Mouse (Mus musculus) urinary bladder, postnatal 4 days (tissue): ENCODE data around the gene Pde8a.

ENCODE experiments used
- DNase-seq, 2 experiments: peaks; one replicate each; pipeline ENCODE4 v3.0.0; 2021 to 2022; ENCODE audit warnings: low spot score in 2 of 2

The Pde8a gene

DNA sequence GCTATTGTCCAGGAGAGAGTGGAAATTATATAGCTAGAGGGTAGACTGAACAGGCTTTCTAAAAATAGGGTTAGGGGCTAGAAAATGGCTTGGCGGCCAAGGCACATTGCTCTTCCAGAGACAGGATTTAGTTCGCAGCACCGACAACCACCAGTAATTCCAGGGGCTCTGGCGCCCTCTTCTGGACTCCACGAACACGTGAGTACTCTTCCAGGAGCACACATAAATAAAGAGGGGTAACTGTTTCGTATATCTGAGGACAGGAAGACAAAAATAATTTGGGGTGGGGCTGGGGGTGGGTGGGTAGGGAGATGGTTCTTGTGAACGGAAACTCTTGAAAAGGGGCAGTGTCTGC lies 123.0 kb downstream of the Pde8a start:
- no peak for DNase-seq

DNA sequence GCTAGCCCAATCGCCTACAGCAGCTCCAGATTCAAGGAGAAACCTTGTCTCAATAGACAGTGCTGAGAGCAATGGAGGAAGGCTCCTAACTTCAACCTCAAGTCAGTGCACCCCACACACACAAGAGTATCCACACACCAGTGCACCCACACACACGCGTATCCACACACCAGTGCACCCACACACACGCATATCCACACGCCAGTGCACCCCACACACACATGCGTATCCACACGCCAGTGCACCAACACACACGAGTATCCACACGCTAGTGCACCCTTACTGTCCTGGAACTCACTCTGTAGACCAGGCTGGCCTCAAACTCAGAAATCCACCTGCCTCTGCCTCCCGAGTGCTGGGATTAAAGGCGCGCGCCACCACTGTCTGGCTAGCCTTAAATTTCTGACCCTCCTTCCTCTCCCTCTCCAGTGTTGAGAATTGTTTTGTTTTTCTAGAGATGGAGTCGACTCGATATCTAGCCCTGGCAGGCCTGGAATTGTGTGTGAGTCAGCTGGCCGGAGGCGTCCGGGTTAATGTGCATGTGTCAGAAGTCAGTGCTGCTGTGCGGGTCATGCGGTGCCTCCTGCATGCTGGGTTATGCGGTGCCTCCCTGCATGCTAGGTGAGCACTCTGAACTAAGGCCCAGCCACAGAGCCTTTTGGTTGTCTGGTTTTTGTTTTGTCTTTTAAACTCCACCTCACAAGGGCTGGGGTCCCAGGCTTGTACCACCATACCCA lies 124.6 kb downstream of the Pde8a start:
- no peak for DNase-seq

DNA sequence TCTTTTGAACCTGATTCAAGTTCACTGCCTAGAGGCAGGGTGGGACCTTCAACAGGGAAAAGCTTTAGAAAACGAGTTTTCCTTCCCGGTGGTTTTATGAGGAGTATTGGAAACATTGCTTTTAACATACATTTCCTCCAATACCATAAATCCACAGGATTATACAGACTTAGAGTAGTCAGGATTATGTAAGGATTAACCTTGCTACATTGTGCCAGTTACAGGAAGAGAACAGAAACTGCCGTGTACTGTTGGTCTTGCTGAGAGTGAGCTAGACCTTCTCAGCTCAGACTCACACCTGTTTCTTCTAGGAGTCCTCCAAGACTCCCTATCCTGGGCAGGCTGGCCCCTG lies 125.1 kb downstream of the Pde8a start:
- no peak for DNase-seq

DNA sequence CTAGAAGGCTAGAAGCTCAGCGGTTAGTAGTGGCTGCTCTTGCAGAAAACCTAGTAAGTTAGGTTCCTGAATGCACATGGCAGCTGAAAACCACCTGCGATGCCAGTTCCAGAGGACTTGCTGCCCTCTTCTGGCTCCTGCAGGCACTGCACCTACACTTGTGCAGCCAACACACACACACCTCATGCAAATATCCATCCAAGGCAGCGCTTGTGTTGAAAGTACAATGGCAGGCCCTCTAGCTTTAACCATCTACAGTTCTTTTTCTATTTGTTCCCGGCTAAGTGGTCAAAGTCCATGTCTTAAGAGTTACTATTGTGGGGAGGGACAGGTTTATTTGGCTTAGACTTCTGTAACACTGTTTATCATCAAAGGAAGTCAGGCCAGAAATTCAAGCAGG lies 126.4 kb downstream of the Pde8a start:
- no peak for DNase-seq

DNA sequence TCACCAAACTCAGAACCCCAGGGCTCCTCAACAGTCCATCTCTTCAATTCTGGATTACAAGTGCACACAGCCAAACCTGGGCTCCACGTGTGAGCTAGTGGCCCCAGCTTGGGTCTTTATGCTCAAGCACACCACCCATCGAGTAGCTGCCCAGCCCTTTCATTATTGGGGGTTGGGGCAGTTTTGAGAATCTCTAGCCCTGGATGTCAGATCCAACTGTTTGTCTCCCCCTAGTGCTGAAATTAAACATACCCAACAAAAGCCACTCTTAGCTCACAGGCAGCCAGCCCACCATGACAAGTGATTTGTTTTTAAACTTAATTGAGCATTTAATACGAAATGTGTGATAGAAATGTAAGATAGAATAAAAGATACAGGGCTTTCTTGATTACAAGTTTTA lies 128.2 kb downstream of the Pde8a start:
- no peak for DNase-seq

DNA sequence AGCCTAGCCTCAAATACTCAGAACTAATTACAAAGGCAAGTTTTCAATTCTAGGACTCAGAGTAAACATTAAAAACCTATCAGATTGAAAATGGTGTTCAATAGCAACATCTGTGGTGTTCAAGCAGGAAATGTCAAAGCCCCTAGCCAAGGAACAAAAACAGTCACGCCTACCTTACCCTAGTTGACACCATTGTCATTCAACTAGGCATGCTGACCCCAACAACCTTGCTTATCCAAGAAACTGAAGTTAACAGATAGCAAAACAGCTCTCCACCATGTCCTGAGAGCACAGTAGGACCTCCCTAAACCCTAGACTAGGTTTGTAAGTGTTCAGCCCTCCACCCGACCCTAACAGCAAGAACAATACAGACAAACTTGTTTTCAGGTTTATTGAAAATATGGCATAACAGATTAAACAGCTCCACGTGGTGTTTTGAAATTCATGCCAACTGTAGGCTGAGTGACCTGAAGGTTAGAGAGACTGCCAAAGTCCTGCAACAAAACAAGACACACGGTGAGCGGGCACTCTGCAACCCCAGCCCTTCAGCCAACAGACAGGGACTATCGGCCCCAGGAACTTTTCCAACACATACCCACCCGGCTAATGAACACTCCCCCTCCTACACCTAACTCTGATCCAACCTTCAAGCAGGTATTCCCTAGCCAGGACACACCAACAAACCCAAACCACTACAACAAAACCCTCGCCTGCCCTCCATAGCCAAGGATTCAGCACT lies 129.1 kb downstream of the Pde8a start:
- DNase-seq: no peak

DNA sequence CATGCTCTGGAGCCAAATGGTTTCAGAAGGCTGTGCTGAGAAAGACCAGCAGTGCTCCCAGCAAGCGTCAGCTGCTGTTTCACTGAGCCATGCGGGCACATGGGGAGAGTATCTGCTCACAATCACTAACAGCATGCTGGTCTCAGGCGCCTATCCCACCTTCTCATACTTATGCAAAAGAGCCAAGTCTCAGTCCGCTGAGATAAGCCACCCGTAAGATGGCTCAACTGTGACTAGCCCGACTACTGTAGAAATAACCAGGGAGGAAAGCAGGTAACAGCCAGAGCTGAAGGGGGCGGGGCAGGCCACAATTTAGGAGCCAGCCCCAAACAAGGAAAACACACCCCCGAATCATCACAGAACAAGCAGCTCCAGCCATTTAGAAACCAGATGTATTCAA lies 129.9 kb downstream of the Pde8a start:
- DNase-seq: no peak

DNA sequence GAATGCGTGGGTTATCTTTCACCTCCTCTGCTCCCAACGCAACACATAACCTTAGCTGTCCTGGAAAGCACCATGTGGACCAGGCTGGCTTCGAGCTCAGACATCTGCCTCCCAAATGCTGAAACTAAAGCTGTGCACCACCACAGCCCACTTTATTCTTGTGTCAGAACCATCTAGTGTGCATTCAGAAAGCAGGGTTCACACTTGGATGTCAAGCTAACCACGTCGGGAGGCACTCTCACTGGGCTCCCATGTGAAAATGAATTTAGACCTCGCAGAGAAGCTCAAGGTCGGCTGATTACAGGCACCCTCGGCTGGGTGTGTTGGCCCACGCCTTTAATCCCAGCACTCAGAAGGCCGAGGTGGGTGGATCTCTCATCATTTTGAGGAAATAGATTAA lies 130.4 kb downstream of the Pde8a start:
- no peak for DNase-seq

DNA sequence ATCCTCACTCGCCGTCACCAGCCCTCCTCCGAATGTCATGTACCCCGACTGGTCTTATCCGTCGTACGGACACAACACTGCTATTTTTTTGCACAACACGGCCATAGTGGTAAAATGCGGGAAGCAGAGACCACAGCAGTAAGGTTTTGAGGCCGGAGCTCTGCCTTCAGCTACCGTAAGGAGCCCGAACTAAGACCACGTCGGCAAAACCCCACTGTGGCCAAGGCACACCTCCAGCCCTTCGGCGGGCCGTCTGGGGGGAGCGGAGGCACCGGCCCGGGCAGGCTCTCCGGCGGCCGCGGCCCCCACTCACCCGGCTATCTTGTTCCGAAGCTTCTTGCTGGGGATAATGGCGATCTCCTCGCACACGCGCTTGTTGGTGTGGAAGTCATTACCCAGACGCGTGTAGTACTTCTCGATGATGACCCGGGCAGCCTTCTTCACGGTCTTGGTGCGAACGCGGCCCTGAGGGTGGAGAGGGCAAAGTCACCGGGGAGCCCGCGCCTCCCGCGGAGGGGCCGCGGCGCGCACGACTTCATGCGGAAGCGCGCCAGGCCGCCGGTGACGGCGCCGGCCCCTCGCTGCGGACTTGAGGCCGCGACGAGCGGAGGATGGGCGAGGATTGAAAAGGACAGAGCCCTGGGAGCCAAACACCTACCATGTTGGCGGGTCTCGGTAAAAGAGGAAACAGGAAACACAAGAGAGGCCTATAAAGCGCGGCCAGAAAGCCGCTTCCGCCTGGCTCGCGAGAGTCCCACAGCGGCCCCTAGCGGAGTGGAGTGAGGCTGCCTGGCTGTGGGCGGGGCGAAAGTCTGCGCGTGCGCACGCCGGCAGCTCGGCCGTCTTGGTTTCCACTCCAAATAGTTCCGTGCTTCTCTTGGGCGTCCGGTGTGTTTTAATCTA lies 131.4 kb downstream of the Pde8a start, which contains the start of gene Rps17:
Gene Rps17 (minus strand): TSS at position 711 of the 903 bp plus-strand sequence.
- DNase-seq: peak; percentile 97

DNA sequence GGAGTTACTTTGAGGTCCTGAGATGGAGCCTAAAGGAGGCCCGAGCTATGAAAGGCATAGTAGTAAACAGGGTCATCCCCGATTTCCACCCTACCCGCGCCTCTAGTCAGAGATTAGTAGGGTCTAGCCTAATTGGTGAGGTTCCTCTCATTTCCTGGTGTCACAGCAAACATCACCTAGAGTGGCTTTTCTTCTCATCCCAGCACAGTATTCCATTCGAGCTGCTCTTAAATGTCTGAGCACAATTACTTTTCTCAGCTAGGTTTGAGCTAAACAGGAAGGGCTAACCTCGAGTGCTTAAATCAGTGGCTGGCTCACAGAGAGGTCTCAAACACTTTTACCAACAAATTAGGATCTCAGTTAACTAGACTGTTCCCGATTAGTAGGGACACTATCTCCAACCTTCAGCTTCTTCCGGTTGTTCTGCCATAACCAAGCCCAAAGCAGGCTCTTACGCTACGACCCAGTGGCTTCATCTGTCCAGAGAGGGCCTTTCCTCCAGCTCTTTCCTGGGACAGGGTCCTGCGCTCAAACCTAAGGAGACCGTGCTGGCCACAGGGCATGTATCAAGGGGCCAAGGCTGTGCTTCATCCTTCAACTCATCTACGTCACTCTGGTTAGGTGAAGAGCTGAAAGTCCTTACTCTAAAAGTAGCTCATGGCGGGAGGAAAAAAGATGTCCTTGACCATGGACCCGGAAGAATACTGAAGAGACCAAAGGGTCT lies 132.2 kb downstream of the Pde8a start:
- no peak for DNase-seq

DNA sequence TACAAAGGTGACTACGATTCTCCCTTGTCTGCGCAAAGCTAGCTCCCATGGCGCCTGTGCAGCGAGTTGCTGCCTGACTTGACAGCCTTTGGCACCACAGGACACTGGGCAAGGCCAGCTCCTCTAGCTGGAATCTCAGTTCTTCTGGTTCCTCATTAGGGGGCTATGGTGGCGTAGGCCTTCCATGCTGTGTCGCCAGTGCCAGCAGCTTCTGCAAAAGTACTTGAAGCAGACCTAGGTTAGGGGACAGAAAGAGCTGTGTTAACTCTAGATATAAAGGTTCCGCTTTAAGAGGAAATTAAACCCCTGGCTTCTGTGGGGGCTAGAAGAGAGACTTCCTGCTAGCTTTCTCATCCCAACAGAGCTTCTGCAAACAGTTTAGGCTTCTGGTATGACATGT lies 134.8 kb downstream of the Pde8a start:
- no peak for DNase-seq

DNA sequence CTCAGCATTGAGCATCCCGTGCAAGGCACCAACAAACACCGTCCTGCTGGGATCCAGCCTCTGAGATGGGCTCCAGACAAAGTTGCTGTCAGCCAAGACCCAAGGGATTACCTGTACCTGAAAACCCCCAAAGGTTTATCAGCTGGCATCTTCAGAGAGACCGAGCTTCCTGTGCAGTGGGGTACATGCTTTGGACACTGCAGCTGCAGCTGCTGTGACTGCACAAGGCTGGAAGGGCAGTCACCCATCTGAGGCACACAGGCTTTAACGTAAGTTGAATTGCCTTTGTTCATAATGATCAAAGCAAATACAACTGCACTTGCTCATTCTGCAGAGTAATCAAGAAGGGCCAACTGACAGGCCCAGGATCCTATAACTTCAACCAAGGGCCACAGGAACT lies 138.4 kb downstream of the Pde8a start:
- no peak for DNase-seq

DNA sequence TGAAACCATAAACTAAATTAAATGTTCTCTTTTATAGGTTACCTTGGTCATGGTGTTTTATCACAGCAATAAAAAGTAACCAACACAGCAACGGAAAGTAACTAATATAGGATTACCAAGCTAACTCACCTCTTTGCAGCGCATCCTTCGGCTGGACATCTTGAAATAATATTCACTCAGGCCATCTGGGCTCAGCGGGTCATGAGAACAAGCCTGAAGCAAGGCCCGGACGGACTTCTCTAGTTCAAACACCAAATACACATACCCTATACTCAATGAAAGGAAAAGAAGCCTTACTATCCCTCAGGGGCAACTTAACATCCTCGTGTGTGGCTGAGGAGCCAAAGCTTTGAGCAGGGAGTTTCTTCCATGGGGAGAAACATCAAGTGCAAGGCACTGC lies 142.3 kb downstream of the Pde8a start:
- DNase-seq: no peak

DNA sequence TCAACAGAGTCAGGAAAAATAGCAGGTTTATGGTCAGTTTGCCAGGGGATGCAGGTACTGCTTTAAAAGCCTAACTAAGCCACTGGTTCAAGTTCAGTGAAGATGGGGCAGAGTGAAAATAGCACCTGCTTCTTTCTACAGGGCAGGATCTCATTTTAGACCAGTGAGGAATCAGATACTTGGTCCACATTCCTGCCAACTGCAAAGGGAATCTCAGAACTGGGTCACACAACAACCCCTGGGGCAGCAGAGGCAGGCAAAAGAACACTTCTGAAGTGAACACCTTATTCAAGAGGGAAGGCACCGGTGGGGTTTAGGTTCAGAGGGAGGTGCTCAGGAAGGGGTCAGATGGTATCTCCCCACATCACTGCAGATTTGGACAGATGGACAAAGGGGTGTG lies 143.0 kb downstream of the Pde8a start:
- no peak for DNase-seq

DNA sequence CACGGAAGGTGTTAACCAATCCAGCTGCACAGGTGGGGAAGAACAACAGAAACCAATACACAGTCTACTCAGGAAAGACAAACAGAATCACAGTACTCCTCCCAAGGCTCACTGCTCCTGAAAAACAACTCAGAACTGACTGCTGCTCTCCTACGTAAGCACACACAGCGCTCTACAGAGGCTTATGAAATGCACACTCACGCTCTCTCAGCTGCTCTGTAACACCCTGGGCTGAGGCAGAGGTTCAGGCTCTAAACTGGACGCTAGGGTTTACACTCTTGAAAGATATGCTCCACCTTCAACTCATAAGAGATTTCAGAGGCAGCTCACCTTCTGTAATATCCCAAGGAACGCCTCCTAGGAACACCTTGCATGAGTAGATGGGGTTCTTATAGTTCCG lies 143.6 kb downstream of the Pde8a start:
- DNase-seq: no peak

DNA sequence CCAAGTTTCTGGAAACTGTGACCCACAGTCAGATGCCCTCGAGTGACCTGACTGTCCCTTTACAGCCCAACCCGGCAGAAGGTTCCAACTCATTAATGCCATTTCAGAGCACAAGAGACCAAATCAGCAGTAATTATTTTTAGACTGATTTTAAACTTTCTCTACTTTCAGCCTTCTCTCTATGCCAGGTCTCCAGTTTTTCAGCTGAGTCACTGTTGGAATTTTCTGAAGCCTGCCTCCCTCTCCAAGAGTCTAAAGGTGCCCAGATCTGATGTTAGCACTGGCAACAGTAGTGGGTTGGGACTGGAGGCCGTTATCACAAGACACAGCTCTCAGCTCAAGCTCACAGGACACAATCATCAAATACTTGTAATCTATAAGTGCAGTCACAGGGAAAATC lies 154.6 kb downstream of the Pde8a start:
- DNase-seq: no peak

DNA sequence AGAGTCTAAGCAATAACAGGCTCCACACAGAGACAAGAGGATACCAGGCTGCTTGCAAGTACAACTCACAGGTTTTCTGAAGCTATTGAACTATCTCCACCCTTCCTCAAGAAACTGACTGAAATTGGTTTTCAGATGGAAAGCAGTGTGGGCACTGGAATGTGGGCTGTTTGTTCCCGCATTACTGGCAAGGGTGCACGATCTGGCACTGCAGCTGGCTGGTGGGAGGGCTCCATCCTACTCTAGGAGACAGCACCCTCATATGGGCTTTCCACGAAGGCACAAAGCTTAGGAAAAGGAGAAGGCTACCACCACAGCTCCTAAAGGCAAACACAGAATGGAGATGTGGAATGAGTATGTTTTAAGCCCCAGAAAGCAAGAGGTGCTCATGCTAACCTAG lies 156.3 kb downstream of the Pde8a start:
- no peak for DNase-seq

DNA sequence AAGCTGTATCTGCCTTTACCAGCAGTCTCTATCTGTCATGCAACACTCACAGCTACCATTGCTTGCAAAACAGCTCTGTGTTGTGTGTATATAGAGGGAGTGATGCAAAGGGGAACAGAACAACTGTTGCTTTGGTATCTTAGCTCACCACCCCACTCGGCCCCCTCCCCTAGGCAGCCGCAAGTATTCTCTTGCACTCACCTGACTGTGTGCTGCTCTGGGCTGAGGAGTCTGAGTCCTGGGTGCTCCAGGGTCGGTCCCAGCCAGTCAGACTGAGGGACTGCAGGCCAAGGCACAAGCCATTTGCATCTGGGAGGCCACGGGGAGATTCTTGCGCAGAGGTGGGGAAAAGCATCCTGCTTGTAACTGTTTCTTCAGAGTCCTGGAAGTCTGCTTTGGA lies 158.4 kb downstream of the Pde8a start:
- DNase-seq: no peak

DNA sequence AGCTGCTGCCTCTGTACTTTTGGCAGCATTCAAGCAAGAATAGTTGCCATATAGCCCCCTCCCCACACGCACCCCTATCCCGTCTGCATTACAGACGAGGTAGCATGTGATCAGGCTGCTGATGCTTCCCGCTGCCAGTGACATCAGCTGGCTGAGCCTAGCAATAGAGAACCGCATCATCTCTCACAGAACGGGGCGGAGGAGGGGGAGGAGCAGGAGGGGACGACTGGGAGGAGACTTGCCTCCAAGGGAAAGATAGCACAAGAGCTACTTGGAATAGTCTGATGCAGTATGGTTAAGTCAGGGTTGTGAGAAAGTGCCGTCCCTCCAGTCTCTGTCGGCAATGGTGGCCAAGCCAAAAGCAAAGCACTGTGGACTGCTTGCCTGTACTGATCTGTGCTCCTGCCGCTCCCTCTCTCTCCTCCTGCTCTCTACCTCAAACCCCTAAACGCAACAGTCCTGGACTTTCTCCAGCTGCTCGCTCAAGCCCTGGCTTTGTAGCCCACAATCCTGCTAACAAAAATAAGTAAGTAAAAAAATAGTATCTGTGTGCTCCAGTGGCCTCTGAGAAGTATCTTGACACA lies 159.0 kb downstream of the Pde8a start:
- no peak for DNase-seq

DNA sequence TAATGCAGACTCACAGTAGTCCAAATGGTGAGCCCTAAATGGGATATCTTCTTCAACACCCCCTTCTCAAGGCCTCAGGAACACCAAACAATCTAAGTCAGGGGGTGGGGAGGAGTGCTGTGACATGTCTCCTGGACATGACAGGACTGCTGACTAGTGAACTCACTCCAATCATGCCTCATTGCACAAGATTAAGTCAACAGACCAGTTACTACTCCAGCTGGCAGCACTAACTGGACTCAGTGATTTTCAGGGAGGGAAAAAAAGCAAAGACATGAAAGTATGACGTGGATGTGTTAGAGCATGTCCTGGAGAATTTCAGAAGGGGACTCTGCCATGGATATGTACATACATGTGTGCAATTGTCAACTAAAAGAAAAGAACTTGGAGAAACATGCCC lies 166.0 kb downstream of the Pde8a start:
- no peak for DNase-seq
